Mouse (Mus musculus) brown adipose tissue, adult 24 weeks (tissue): ENCODE results near the gene Tekt5. TPM values are rescaled to one million over a fixed set of nuclear protein-coding genes. Genes with fewer than 3 reads are reported as not detected.
A peak's percentile ranks its signal among the peaks of the same experiment; 100 is the strongest.

ENCODE experiments used
- H3K27ac ChIP-seq: fragments of 200-500 bp; replicated peaks from 2 replicates; pipeline ENCODE4 v1.5.1; 2012; ENCODE audit warnings: low read depth, mild to moderate bottlenecking, low read length
- H3K4me1 ChIP-seq: fragments of 200-500 bp; 2 replicates; pipeline ENCODE4 v1.6.1; 2012; ENCODE audit warnings: low read length, mixed read lengths; ENCODE audit not compliant: control insufficient read depth, insufficient read depth, insufficient read length
- H3K4me3 ChIP-seq: fragments of 200-500 bp; 2 replicates; pipeline ENCODE4 v1.5.1; 2012; ENCODE audit warnings: low read depth, mild to moderate bottlenecking, low read length, moderate library complexity; ENCODE audit not compliant: insufficient read depth
- polyA plus RNA-seq: library from polyadenylated mRNA; stranded (reverse); fragments of >200 nt; gene quantifications from 2 replicates; pipeline ENCODE4 v1.2.4, GENCODE M21; 2012; ENCODE audit not compliant: missing spikeins, insufficient read depth, insufficient read length

The Tekt5 gene
- polyA plus RNA-seq, 1 experiment = not detected

GRCm38 (mm10) chr16:10399160-10399559 is 3.9 kb upstream of the Tekt5 start:
- Histone ChIP-seq H3K27ac (no peak overlapping the region), H3K4me1 (peaks cover 2% of the 10 kb centered on the region; the same call in 1 of the 2 replicates), H3K4me3 (no peak overlapping the region)

- Histone ChIP-seq H3K4me3 (no peak overlapping the region), H3K4me1 (peaks cover 2% of the 10 kb centered on the region; the same call in 1 of the 2 replicates), H3K27ac (no peak overlapping the region)
These were observed 3.5 kb upstream of the Tekt5 start for GRCm38 (mm10) chr16:10398755-10399154.

- Histone ChIP-seq H3K4me3 (no peak overlapping the region), H3K27ac (no peak overlapping the region), H3K4me1 (peaks cover 2% of the 10 kb centered on the region; the same call in 1 of the 2 replicates)
These were observed 2.7 kb downstream of the Tekt5 start for GRCm38 (mm10) chr16:10392587-10392986.

GRCm38 (mm10) chr16:10388634-10389365 is 6.5 kb downstream of the Tekt5 start:
- no peaks in the 10 kb centered on the region for H3K4me1 ChIP-seq
- H3K4me3 ChIP-seq = no peak overlapping the region
- no peak overlapping the region for H3K27ac ChIP-seq

- no peak overlapping the region for H3K4me3 ChIP-seq
- H3K27ac ChIP-seq = no peak overlapping the region
- no peaks in the 10 kb centered on the region for H3K4me1 ChIP-seq
These were observed 10.0 kb downstream of the Tekt5 start for GRCm38 (mm10) chr16:10385261-10385660.

GRCm38 (mm10) chr16:10384544-10384943 is 10.7 kb downstream of the Tekt5 start:
- Histone ChIP-seq H3K27ac (no peak overlapping the region), H3K4me1 (no peaks in the 10 kb centered on the region), H3K4me3 (no peak overlapping the region)

GRCm38 (mm10) chr16:10384060-10384497 is 11.2 kb downstream of the Tekt5 start:
- peak overlapping the region; percentile 47 for H3K4me3 ChIP-seq
- H3K27ac ChIP-seq = no peak overlapping the region
- H3K4me1 ChIP-seq = no peaks in the 10 kb centered on the region

GRCm38 (mm10) chr16:10379531-10379930 is 15.8 kb downstream of the Tekt5 start:
- Histone ChIP-seq H3K4me1 (no peaks in the 10 kb centered on the region; the same call in 1 of the 2 replicates), H3K4me3 (no peak overlapping the region), H3K27ac (no peak overlapping the region)

GRCm38 (mm10) chr16:10377286-10377685 is 18.0 kb downstream of the Tekt5 start:
- Histone ChIP-seq H3K27ac (no peak overlapping the region), H3K4me3 (no peak overlapping the region), H3K4me1 (no peaks in the 10 kb centered on the region; the same call in 1 of the 2 replicates)

GRCm38 (mm10) chr16:10374254-10375011 is 20.9 kb downstream of the Tekt5 start:
- Histone ChIP-seq H3K4me3 (no peak overlapping the region), H3K27ac (no peak overlapping the region), H3K4me1 (no peaks in the 10 kb centered on the region; the same call in 1 of the 2 replicates)

- Histone ChIP-seq H3K4me1 (no peaks in the 10 kb centered on the region; the same call in 1 of the 2 replicates), H3K27ac (no peak overlapping the region), H3K4me3 (no peak overlapping the region)
These were observed 22.9 kb downstream of the Tekt5 start for GRCm38 (mm10) chr16:10372372-10372771.

GRCm38 (mm10) chr16:10369996-10370395 is 25.3 kb downstream of the Tekt5 start:
- Histone ChIP-seq H3K27ac (no peak overlapping the region), H3K4me1 (no peaks in the 10 kb centered on the region; the same call in 1 of the 2 replicates), H3K4me3 (no peak overlapping the region)

- no peak overlapping the region for H3K27ac ChIP-seq
These were observed 25.8 kb downstream of the Tekt5 start for GRCm38 (mm10) chr16:10369468-10369934.

GRCm38 (mm10) chr16:10366240-10367217 is 28.8 kb downstream of the Tekt5 start:
- H3K27ac ChIP-seq = no peak overlapping the region
- no peak overlapping the region for H3K4me3 ChIP-seq
- no peaks in the 10 kb centered on the region for H3K4me1 ChIP-seq

More at GRCm38 (mm10) chr16:10369468-10369934, 25.8 kb downstream of the Tekt5 start:
- H3K4me1 ChIP-seq = no peaks in the 10 kb centered on the region; the same call in 1 of the 2 replicates
- H3K4me3 ChIP-seq = no peak overlapping the region
